Mouse (Mus musculus) cerebellum, adult 9-11 months (tissue): Measurements from ENCODE around the gene Gm28043.

ENCODE experiments used
- DNase-seq: peaks from one replicate; pipeline ENCODE4 v3.0.0; 2022

Gm28043 gene

GRCm38 (mm10) chr17:29627285-29627684 lies 12.6 kb downstream of the Gm28043 start:
- DNase-seq, result no peak

DNA sequence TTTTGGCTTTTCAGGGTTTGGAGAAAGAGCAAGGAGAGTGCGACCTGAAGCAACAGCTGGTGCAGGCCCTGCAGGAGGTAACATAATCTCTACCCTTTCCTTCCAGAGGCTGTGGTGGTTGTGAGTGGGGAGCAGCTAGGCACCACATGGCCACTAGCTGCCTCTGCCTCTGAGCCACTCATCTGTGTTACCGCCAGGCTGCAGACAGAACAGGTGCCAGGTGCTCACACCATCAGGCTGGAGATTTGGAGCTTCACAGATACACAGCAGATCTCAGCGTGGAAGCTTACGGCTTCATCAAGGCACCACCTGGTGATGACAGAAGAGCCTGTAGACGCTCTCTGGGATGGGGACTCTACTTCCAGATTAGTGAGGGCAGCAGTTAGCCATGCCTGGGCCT lies 14.3 kb downstream of the Gm28043 start:
- peak; percentile 70 for DNase-seq

DNA sequence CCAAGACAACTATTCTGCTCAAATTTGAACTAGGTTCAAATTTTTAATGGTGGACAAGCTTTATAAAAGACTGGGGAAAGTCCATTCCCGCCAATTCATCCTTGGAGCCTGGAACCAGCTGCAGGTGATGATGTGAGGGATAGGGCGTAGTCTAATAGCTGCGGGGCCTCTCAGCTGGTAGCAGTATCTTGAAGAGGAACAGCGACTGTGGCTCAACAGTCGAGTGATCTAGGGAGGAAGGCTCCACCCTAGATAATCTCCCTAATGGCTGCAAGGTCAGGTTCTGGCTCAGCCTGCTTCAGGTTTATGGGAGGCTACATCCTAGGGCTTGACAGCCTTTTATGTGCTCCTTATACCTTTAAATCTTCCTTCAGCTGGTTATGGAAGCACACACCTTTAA lies 14.9 kb downstream of the Gm28043 start:
- no peak for DNase-seq

- DNase-seq, result no peak
These were observed 17.6 kb downstream of the Gm28043 start for GRCm38 (mm10) chr17:29632312-29632711.

- no peak for DNase-seq
These were observed 20.8 kb downstream of the Gm28043 start for GRCm38 (mm10) chr17:29635492-29635891.

- peak; percentile 59 for DNase-seq
These were observed 21.4 kb downstream of the Gm28043 start for GRCm38 (mm10) chr17:29636118-29636517.

GRCm38 (mm10) chr17:29637377-29637776 lies 22.7 kb downstream of the Gm28043 start:
- peak; percentile 41 for DNase-seq

GRCm38 (mm10) chr17:29637895-29638294 lies 23.2 kb downstream of the Gm28043 start:
- no peak for DNase-seq

GRCm38 (mm10) chr17:29640971-29641370 lies 26.3 kb downstream of the Gm28043 start:
- DNase-seq, result no peak

DNA sequence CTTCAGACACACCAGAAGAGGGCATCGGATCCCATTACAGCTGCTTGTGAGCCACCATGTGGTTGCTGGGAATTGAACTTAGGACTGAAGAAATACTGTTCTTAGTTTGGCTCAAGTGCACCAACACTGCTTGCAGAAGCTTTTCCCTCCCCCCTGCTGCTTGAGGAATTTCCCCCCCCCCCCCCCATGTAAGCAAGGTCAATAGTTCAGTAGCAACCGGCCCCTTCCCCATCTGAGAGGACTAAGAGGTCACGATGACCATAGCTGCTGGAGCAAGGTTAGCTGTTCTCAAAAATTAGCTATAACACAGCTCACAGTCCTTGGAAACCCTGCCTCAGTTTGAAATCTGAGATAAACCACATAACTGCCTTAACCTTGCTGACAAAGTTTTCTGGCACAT lies 27.5 kb downstream of the Gm28043 start:
- no peak for DNase-seq

DNA sequence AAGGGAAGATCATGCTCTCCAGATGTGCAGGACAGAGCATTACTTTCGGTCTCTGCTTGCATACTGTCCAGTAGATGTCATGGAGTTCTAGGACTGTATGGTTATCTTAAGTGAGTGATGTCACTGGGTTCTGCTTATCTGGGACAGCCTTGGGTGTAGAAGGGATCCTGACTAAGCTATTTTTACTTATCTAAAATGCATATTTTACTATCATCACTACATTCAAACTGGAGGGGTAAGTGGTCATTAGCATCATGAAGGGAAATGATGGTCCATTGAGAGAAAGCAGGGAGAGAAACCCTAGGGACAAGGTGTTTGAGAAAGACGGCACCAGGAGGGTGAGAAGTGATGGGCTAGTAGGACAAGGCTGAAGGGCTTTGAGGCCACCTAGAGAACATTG lies 43.6 kb downstream of the Gm28043 start:
- DNase-seq, result no peak

DNA sequence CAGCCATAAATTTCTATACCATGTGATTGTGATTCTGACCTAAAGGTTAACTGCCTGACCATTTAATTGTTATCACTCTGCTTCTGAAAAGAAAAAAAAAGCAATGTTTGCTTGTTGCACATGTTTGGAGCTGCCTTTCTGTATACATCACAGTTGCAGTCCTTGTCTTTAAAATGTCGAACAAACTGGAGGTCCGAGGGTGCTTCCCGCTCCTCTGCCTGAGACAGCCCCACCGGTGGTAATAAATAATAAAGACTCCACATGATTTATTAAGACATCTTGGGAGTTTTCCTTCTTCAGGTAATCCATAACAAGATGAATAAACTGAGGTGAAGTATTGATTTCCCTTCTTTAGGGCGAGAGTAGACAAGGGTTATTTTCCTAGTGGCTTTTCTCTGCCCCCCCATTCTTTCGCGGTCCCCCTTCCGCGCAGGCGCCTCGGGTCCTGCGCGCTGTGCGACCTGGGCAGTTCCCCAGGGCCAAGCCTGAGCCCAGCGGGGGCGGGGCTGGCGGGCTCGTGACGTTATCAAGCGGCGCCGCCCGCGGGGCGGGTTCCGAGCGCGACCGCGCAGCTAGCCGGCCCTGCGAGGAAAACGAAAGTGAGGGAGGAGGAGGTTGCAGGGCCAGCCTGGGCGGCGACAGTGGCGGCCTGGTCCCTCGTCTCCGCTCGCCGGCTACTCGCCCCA lies 45.5 kb downstream of the Gm28043 start, which contains the start of gene Cmtr1:
TSS of gene Cmtr1 (plus strand) at position 520 of the 686 bp plus-strand sequence.
- peak; percentile 96 for DNase-seq

DNA sequence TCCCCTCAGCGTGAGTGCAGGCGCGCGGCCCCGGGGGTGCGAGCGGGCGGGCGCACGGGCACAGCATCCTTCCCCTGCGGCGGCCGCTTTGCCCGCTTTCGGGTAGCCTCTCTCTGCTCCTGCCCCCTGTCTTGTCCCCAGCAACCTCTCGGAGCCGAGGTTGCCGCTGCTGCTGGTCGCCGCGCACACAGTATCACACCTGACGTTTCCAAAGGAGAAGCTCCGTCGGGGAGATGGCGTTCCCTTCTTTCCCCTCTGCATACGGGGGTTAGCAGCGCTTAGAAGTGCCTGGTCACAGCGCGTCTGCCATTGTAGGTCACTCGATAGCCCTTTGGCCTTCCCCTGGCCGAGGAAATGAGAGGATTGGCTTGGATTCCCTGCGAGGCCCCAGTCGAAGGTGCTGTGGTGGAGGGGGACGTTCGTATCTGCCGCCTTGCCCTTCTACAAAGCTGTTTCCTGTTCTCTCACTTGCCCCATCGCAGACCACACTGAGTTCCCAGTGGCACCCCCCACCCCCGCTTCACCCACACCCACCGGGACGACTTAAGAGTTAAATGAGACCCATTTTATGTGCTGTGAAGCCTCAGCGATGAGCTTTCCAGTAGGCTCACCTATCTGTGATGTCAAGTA lies 46.2 kb downstream of the Gm28043 start:
- DNase-seq, result no peak

DNA sequence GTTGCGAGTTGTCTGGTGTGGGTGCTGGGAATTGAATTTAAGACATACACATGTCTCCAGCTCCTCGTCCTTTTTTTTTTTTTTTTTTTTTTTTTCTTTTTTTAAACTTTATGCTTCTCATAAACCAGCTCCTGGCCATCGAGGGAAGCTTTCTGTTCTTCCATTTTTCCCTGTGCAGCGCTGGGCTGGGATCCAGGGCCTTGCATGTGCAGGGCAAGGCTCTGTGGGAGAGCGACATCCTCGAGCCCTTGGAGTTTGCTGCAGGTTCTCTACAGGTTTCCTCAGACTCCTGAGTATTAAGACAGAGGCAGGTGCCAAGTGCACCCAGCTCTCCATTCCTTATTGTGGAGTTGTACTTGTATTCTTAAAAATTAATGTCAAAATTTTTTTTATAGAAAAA lies 47.5 kb downstream of the Gm28043 start:
- DNase-seq, result no peak

DNA sequence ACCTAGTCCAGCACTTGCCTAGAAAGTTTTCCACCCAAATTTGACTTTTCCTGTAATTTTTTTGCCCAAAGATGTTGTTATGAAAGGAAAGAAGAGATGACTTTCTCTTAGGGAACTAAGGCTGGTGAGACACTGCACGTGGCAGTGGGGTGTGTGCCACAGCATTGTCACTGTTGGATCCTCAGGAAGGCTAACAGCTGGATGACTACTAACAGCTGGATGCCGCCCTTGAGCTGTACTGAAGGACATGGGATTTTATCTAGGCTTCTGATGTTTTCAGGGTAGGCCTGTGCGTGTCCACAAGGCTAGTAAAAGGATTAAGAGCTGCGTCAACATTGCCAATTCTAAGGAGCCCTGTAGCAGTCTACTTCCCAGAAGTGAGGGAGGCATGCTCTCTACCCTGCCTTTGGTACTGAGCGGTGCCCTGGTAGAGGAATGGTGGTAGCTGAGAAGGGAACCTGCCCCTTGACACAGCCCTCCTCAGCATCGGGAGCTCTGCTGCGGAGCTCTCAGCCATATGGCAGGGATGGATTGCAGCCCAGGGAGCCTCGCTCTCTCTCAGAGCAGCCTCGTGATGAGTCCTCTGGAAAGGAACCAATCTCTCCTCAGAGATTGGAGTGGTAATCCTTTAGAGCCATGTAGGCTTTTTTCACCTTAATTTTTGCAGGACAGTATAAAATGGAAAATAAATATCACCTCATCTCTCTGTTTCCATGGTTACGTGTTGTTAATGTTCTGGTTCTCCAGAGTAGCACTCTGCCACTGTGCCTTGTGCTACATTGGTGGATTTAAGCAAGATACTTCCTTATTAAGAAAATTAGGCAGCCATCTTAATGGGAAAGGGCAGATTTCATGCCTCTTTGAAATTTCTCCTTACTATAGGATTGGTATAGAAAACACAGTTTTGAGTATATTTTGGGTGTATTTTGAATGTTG lies 53.6 kb downstream of the Gm28043 start:
- peak; percentile 93 for DNase-seq

- no peak for DNase-seq
These were observed 54.4 kb downstream of the Gm28043 start for GRCm38 (mm10) chr17:29669030-29669429.

DNA sequence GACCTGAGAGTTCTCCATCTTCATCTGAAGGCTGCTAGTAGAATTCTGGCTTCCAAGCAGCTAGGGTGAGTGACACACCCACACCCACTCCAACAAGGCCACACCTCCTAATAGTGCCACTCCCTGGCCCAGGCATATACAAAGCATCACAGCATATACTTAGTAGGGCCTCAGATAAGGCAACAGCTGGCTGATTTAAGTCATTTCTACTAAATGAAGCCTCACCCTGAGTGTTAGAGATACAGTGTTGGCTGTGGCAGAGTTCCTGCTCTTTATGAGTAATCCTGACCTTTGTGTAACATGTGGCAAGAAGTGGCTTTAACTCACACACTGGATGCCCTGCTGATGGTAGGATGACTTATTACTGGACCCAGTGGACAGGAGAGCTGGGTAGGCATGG lies 55.3 kb downstream of the Gm28043 start:
- no peak for DNase-seq

- DNase-seq, result no peak
These were observed 56.3 kb downstream of the Gm28043 start for GRCm38 (mm10) chr17:29671021-29671420.

DNA sequence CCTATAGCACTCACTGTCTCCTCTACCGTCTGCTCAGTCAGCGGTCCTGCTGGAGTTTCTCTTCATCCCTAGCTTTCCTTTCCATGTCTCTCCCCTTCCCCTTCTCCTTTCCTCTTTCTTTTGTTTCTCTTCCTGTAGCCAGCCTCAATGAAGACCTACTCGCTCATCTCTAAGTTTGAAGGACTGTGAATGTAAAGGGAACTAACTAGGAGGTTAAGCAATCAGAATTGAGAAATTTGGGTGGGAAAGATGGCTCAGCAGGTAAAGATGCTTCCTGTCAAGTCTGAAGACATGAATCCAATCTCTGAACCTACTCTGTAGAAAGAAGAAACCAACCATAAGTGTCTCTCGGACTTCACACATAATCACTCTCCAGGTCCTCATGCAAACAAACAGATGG lies 58.6 kb downstream of the Gm28043 start:
- DNase-seq, result no peak

GRCm38 (mm10) chr17:29678526-29678925 lies 63.9 kb downstream of the Gm28043 start:
- DNase-seq, result no peak

- DNase-seq, result no peak
These were observed 64.5 kb downstream of the Gm28043 start for GRCm38 (mm10) chr17:29679038-29679767.

DNA sequence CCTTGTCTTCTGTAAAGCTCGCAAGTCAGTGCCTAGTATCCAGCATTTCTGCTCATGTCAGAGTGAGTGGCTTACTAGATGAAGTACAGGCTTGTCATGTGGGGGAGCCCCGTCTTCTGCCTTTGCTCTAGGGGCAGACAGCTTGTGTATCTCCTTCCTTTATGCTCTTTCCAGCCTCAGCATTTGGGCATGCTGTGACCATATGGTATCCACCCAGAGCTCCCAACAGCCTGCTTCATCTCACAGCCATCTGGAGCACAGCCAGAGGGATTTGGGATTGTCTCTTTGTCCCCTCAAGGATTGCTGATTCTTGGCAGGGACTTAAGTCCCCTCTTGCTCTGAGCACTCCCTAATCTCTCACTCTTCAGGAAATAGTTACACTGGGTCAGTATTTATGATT lies 65.5 kb downstream of the Gm28043 start:
- DNase-seq, result peak; percentile 99

DNA sequence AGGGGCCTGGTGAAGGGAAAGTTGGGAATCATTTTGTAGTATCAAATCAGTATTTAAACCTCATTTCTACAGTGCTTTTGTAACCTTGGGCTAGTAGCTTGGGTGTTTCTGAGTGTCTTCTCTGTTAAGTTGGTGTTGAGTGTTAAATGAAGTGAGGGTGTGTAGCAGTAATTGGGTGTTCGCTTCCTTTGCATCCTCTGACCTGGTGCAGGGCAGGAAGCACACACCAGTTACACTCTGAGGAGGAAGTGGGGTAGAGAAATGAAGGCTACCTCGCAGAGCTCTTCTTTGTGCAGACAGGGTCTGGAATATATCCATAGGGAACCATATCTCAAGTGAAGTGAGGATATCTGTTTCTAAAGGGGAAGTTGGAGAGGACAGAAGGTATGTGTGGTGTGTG lies 66.2 kb downstream of the Gm28043 start:
- no peak for DNase-seq
